Mouse (Mus musculus): ENCODE data around the gene Mrpl54. TPM values are rescaled to one million over a fixed set of nuclear protein-coding genes. Genes with fewer than 3 reads are reported as not detected.

Mrpl54 gene
- polyA plus RNA-seq (2012; rRNA removed) = 109 and 119 TPM in 2 replicates

- WGBS = under 1% methylated on average over 48 of the region's 48 CpGs
- DNase-seq (ENCODE audit: low read depth, low spot score) = peak; percentile 91
Measured at GRCm38 (mm10) chr10:81266211-81267105, at the start of gene Mrpl54, which contains the start of gene Apba3. TSS of gene Mrpl54 (minus strand) at chr10:81266934. TSS of gene Apba3 (plus strand) at chr10:81266960.

GRCm38 (mm10) chr10:81315587-81315986, 48.9 kb upstream of the Mrpl54 start:
- DNase-seq (ENCODE audit: low read depth, low spot score) = no peak
- 94% methylated on average over 16 of the region's 16 CpGs for WGBS

- DNase-seq (ENCODE audit: low read depth, low spot score) = no peak
- WGBS = 68% methylated on average over 7 of the region's 7 CpGs
Measured at GRCm38 (mm10) chr10:81314201-81314600, 47.5 kb upstream of the Mrpl54 start.

- DNase-seq (ENCODE audit: low read depth, low spot score) = no peak
- WGBS = 89% methylated on average over 13 of the region's 13 CpGs
Measured at GRCm38 (mm10) chr10:81313581-81313980, 46.8 kb upstream of the Mrpl54 start.

- WGBS = 82% methylated on average over 5 of the region's 5 CpGs
Measured at GRCm38 (mm10) chr10:81309571-81309970, 42.8 kb upstream of the Mrpl54 start.

GRCm38 (mm10) chr10:81306837-81307682, 40.3 kb upstream of the Mrpl54 start:
- no peak for DNase-seq (ENCODE audit: low read depth, low spot score)
- WGBS = 94% methylated on average over 21 of the region's 21 CpGs

More at GRCm38 (mm10) chr10:81309571-81309970, 42.8 kb upstream of the Mrpl54 start:
- DNase-seq (ENCODE audit: low read depth, low spot score) = no peak

- DNase-seq (ENCODE audit: low read depth, low spot score) = no peak
- 81% methylated on average over 12 of the region's 12 CpGs for WGBS
Measured at GRCm38 (mm10) chr10:81306173-81306668, 39.5 kb upstream of the Mrpl54 start.

GRCm38 (mm10) chr10:81305663-81306062, 38.9 kb upstream of the Mrpl54 start:
- 95% methylated on average over 14 of the region's 14 CpGs for WGBS
- no peak for DNase-seq (ENCODE audit: low read depth, low spot score)

- WGBS = 26% methylated on average over 8 of the region's 9 CpGs
- no peak for DNase-seq (ENCODE audit: low read depth, low spot score)
Measured at GRCm38 (mm10) chr10:81304597-81305238, 38.0 kb upstream of the Mrpl54 start.

GRCm38 (mm10) chr10:81303761-81304160, 37.0 kb upstream of the Mrpl54 start:
- 69% methylated on average over 7 of the region's 7 CpGs for WGBS
- DNase-seq (ENCODE audit: low read depth, low spot score) = no peak

- DNase-seq (ENCODE audit: low read depth, low spot score) = no peak
- WGBS = 54% methylated on average over 10 of the region's 10 CpGs
Measured at GRCm38 (mm10) chr10:81303258-81303657, 36.5 kb upstream of the Mrpl54 start.

GRCm38 (mm10) chr10:81302781-81303218, 36.1 kb upstream of the Mrpl54 start:
- no peak for DNase-seq (ENCODE audit: low read depth, low spot score)
- whole genome bisulfite sequencing = 36% methylated on average over 14 of the region's 14 CpGs

- no peak for DNase-seq (ENCODE audit: low read depth, low spot score)
- WGBS = 60% methylated on average over 4 of the region's 4 CpGs
Measured at GRCm38 (mm10) chr10:81302288-81302687, 35.6 kb upstream of the Mrpl54 start.

GRCm38 (mm10) chr10:81301321-81301720, 34.6 kb upstream of the Mrpl54 start:
- DNase-seq (ENCODE audit: low read depth, low spot score) = no peak
- WGBS = 79% methylated on average over 9 of the region's 9 CpGs

- no peak for DNase-seq (ENCODE audit: low read depth, low spot score)
Measured at GRCm38 (mm10) chr10:81300352-81300907, 33.7 kb upstream of the Mrpl54 start.

GRCm38 (mm10) chr10:81299585-81300351, 33.0 kb upstream of the Mrpl54 start:
- 86% methylated on average over 14 of the region's 14 CpGs for WGBS
- DNase-seq (ENCODE audit: low read depth, low spot score) = no peak

More at GRCm38 (mm10) chr10:81300352-81300907, 33.7 kb upstream of the Mrpl54 start:
- WGBS = 79% methylated on average over 9 of the region's 9 CpGs

GRCm38 (mm10) chr10:81298369-81299100, 31.8 kb upstream of the Mrpl54 start:
- 80% methylated on average over 17 of the region's 17 CpGs for WGBS
- DNase-seq (ENCODE audit: low read depth, low spot score) = no peak

- DNase-seq (ENCODE audit: low read depth, low spot score) = no peak
- WGBS = 47% methylated on average over 10 of the region's 10 CpGs
Measured at GRCm38 (mm10) chr10:81297845-81298244, 31.1 kb upstream of the Mrpl54 start.

Measured in large intestine, adult 2 months (tissue).